Mouse (Mus musculus) G1E (cell line): ENCODE measurements around the gene Lrrc49.

Source experiments
- CTCF ChIP-seq: IDR thresholded peaks from 2 replicates; pipeline ENCODE4 v1.5.1; 2012; ENCODE audit warnings: low read depth, low read length, inconsistent platforms, mixed read lengths
- GATA1 ChIP-seq: IDR thresholded peaks from 2 replicates; pipeline ENCODE4 v1.6.1; 2012; ENCODE audit warnings: borderline replicate concordance, low read length, inconsistent platforms, mixed read lengths
- GATA2 ChIP-seq: IDR thresholded peaks from 2 replicates; pipeline ENCODE4 v1.6.1; 2012; ENCODE audit warnings: low read depth, low read length, inconsistent platforms, borderline replicate concordance
- TAL1 ChIP-seq: conservative IDR thresholded peaks from 2 replicates; pipeline ENCODE4 v1.6.1; 2012; ENCODE audit warnings: low read depth, low read length, inconsistent platforms, mixed read lengths

- TF ChIP-seq CTCF (no peak), GATA1 (no peak), GATA2 (no peak), TAL1 (no peak)
These were observed 99.0 kb downstream of the Lrrc49 start for GRCm38 (mm10) chr9:60588914-60589313.
